Mouse (Mus musculus): ENCODE measurements at regions not wholly inside any gene's neighbourhood (a gene's known extent, or its start where the extent isn't known, plus 50 kb on each side); places are given as distances from the start of the nearest gene placed in this dataset.

- DNase-seq (ENCODE audit: low spot score in 2 of 2), result no peak
Observed at GRCm38 (mm10) chr9:93969691-93970284, 568.1 kb downstream of the 1190002N15Rik start.

GRCm38 (mm10) chr9:93969118-93969517 lies 568.8 kb downstream of the 1190002N15Rik start:
- no peak for DNase-seq (ENCODE audit: low spot score in 2 of 2)

- DNase-seq (ENCODE audit: low spot score in 2 of 2), result no peak
Observed at GRCm38 (mm10) chr9:93955235-93956040, 582.4 kb downstream of the 1190002N15Rik start.

GRCm38 (mm10) chr9:93948671-93949070 lies 589.2 kb downstream of the 1190002N15Rik start:
- no peak for DNase-seq (ENCODE audit: low spot score in 2 of 2)

- no peak for DNase-seq (ENCODE audit: low spot score in 2 of 2)
Observed at GRCm38 (mm10) chr9:93947053-93947452, 590.8 kb downstream of the 1190002N15Rik start.

GRCm38 (mm10) chr9:93940193-93940592 lies 597.7 kb downstream of the 1190002N15Rik start:
- DNase-seq (ENCODE audit: low spot score in 2 of 2), result no peak

- no peak for DNase-seq (ENCODE audit: low spot score in 2 of 2)
Observed at GRCm38 (mm10) chr9:93930684-93931083, 607.2 kb downstream of the 1190002N15Rik start.

- no peak for DNase-seq (ENCODE audit: low spot score in 2 of 2)
Observed at GRCm38 (mm10) chr9:93889256-93889655, 648.6 kb downstream of the 1190002N15Rik start.

- no peak for DNase-seq (ENCODE audit: low spot score in 2 of 2)
Observed at GRCm38 (mm10) chr9:93880112-93880511, 657.8 kb downstream of the 1190002N15Rik start.

GRCm38 (mm10) chr9:93879572-93879971 lies 658.3 kb downstream of the 1190002N15Rik start:
- no peak for DNase-seq (ENCODE audit: low spot score in 2 of 2)

GRCm38 (mm10) chr9:93870778-93871177 lies 667.1 kb downstream of the 1190002N15Rik start:
- no peak for DNase-seq (ENCODE audit: low spot score in 2 of 2)

GRCm38 (mm10) chr9:93857937-93858336 lies 679.9 kb downstream of the 1190002N15Rik start:
- no peak for DNase-seq (ENCODE audit: low spot score in 2 of 2)

- no peak for DNase-seq (ENCODE audit: low spot score in 2 of 2)
Observed at GRCm38 (mm10) chr9:93846411-93846810, 691.5 kb downstream of the 1190002N15Rik start.

- DNase-seq (ENCODE audit: low spot score in 2 of 2), result no peak
Observed at GRCm38 (mm10) chr9:93843869-93844268, 694.0 kb downstream of the 1190002N15Rik start.

Data from cerebellum, postnatal 4 days (tissue).